Mouse (Mus musculus) layer of hippocampus, adult 11-12 months (tissue): ENCODE data around the gene Smoc1.
A peak's percentile ranks its signal among the peaks of the same experiment; 100 is the strongest.

Experiments used
- DNase-seq: peaks from one replicate; pipeline ENCODE4 v3.0.0; 2022; ENCODE audit warnings: low spot score

Smoc1 gene

GRCm38 (mm10) chr12:81024993-81025392, 1.6 kb upstream of the Smoc1 start:
- no peak for DNase-seq

- DNase-seq: no peak
These were observed 661 bp downstream of the Smoc1 start for GRCm38 (mm10) chr12:81026995-81027942.

GRCm38 (mm10) chr12:81028291-81028920, 1.8 kb downstream of the Smoc1 start:
- DNase-seq: no peak

- DNase-seq: no peak
These were observed 3.1 kb downstream of the Smoc1 start for GRCm38 (mm10) chr12:81029731-81030130.

GRCm38 (mm10) chr12:81031579-81031978, 5.0 kb downstream of the Smoc1 start:
- no peak for DNase-seq

- DNase-seq: peak; percentile 56
These were observed 6.9 kb downstream of the Smoc1 start for GRCm38 (mm10) chr12:81033389-81034041.

GRCm38 (mm10) chr12:81034042-81034417, 7.4 kb downstream of the Smoc1 start:
- DNase-seq: no peak

- no peak for DNase-seq
These were observed 9.2 kb downstream of the Smoc1 start for GRCm38 (mm10) chr12:81035850-81036249.

GRCm38 (mm10) chr12:81043616-81044015, 17.0 kb downstream of the Smoc1 start:
- no peak for DNase-seq

GRCm38 (mm10) chr12:81046926-81047325, 20.3 kb downstream of the Smoc1 start:
- peak; percentile 24 for DNase-seq

GRCm38 (mm10) chr12:81049661-81050060, 23.1 kb downstream of the Smoc1 start:
- DNase-seq: no peak

GRCm38 (mm10) chr12:81055000-81055705, 28.5 kb downstream of the Smoc1 start:
- no peak for DNase-seq

- DNase-seq: no peak
These were observed 29.2 kb downstream of the Smoc1 start for GRCm38 (mm10) chr12:81055811-81056210.

GRCm38 (mm10) chr12:81057619-81058018, 31.0 kb downstream of the Smoc1 start:
- DNase-seq: no peak

GRCm38 (mm10) chr12:81058561-81058960, 32.0 kb downstream of the Smoc1 start:
- no peak for DNase-seq

GRCm38 (mm10) chr12:81061831-81062361, 35.3 kb downstream of the Smoc1 start:
- DNase-seq: no peak

- DNase-seq: no peak
These were observed 36.8 kb downstream of the Smoc1 start for GRCm38 (mm10) chr12:81063336-81063955.

- DNase-seq: no peak
These were observed 47.5 kb downstream of the Smoc1 start for GRCm38 (mm10) chr12:81074139-81074538.

- DNase-seq: no peak
These were observed 48.3 kb downstream of the Smoc1 start for GRCm38 (mm10) chr12:81074941-81075340.

GRCm38 (mm10) chr12:81077953-81078646, 51.5 kb downstream of the Smoc1 start:
- DNase-seq: no peak

- DNase-seq: no peak
These were observed 53.7 kb downstream of the Smoc1 start for GRCm38 (mm10) chr12:81080345-81080744.
